Mouse (Mus musculus): ENCODE measurements around the gene Nol3. TPM values are rescaled to one million over a fixed set of nuclear protein-coding genes. Genes with fewer than 3 reads are reported as not detected.

Nol3 gene
- polyA plus RNA-seq, 1 experiment from 2014 or later = 1.0 TPM

DNA sequence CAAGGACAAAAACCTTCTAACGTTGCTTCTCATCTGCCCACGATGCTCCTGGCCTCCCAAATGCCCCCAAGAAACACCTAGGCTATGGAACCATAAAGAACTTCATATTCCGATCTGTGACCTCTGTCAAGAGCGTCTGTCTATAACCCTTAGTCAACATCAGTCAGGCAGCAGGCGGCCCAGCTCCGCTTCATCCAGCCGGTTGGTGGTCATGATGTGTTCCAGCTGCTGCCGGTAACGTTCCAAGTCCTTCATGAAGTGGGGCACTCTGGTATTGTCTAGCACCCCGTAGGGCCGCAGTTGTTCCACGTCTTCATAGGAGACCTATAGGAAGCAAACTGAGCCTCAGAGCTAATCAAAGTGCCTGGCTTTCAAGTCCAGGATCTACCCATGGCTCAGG, 5.9 kb downstream of the Nol3 start:
- Histone ChIP-seq H3K36me3 (ENCODE audit: control insufficient read depth, insufficient read depth, low read length) (no peaks in the 10 kb centered on the region; the same call in 1 of the 2 replicates), H3K4me1 (ENCODE audit: control insufficient read depth, insufficient read depth, low read length) (peaks cover 6% of the 10 kb centered on the region; the same call in 1 of the 2 replicates), H3K4me3 (ENCODE audit: low read depth, low read length) (no peak overlapping the region), H3K27ac (replicated peaks; ENCODE audit: low read depth, low read length) (no peak overlapping the region), H3K4me2 (ENCODE audit: low read depth, severe bottlenecking) (no peak overlapping the region), H3K9me3 (ENCODE audit: control insufficient read depth, low read length) (no peaks in the 10 kb centered on the region), H3K27me3 (ENCODE audit: control insufficient read depth, insufficient read depth, low read length) (peaks cover 33% of the 10 kb centered on the region), H3K9ac (ENCODE audit: low read length) (no peak overlapping the region)
- no peak for ATAC-seq (ENCODE audit: insufficient number of reproducible peaks, low FRiP score, low TSS enrichment, low read depth)
- 90% methylated on average over 12 of the region's 12 CpGs for WGBS
- no peak for DNase-seq (ENCODE audit: low spot score)

DNA sequence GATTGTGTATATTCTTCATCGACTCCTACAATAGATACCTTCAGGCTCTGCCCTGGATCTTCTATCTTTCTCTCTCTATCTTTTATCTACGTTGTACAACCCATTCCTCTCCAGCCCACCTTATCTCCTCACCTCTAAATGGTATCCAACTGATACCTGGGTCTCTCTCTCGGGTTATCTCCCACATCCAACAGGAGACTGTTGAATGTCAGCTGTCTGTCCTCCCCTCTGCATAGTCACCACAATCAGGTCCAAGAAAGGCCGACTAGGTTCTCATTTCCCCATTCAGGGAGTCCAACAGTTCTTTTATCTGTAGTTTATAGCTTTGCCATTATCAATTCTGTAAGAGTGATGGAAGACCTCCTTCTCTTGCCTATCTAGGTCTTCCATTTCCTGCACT, 6.3 kb downstream of the Nol3 start:
- 84% methylated on average over 4 of the region's 4 CpGs for WGBS
- ATAC-seq (ENCODE audit: insufficient number of reproducible peaks, low FRiP score, low TSS enrichment, low read depth) = no peak
- no peaks in the 10 kb centered on the region; the same call in 1 of the 2 replicates for H3K36me3 ChIP-seq (ENCODE audit: control insufficient read depth, insufficient read depth, low read length)

DNA sequence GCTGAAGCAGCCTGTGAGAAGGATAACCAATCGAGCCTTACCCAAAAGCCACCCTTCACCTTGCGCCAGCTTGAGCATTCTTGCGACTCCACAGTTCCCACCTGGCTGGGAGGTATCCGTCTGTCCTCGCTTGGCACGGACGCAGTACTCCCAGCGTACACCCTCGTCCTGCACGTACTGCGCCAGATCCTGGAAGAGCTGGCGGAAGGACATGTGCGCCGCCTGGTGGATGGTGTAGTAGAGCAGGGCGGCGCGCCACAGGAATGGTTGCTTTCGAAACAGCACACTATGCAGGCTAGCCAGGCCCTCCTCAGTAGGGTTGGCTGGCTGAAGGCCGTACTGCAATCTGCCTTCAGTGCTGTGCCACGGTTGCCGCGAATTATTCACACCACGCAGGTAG, 7.1 kb downstream of the Nol3 start:
- no peaks in the 10 kb centered on the region for H3K9me3 ChIP-seq (ENCODE audit: control insufficient read depth, low read length)
- peaks cover 6% of the 10 kb centered on the region; the same call in 1 of the 2 replicates for H3K4me1 ChIP-seq (ENCODE audit: control insufficient read depth, insufficient read depth, low read length)
- 15% methylated on average over 23 of the region's 23 CpGs for WGBS
- DNase-seq (ENCODE audit: low spot score) (peak; percentile 68), ATAC-seq (ENCODE audit: insufficient number of reproducible peaks, low FRiP score, low TSS enrichment, low read depth) (0 out of 2 replicates have a peak, but pooled peaks have one; percentile 18)
- no peaks in the 10 kb centered on the region; the same call in 1 of the 2 replicates for H3K36me3 ChIP-seq (ENCODE audit: control insufficient read depth, insufficient read depth, low read length)
- no peak overlapping the region for H3K9ac ChIP-seq (ENCODE audit: low read length)
- H3K4me3 ChIP-seq (ENCODE audit: low read depth, low read length) = no peak overlapping the region
- no peak overlapping the region for H3K27ac ChIP-seq (replicated peaks; ENCODE audit: low read depth, low read length)
- no peak overlapping the region for H3K4me2 ChIP-seq (ENCODE audit: low read depth, severe bottlenecking)
- H3K27me3 ChIP-seq (ENCODE audit: control insufficient read depth, insufficient read depth, low read length) = peaks cover 21% of the 10 kb centered on the region

More for the DNA sequence above, 6.3 kb downstream of the Nol3 start:
- DNase-seq (ENCODE audit: low spot score) = no peak
- H3K4me3 ChIP-seq (ENCODE audit: low read depth, low read length) = no peak overlapping the region
- peaks cover 29% of the 10 kb centered on the region for H3K27me3 ChIP-seq (ENCODE audit: control insufficient read depth, insufficient read depth, low read length)
- no peaks in the 10 kb centered on the region for H3K9me3 ChIP-seq (ENCODE audit: control insufficient read depth, low read length)
- H3K4me1 ChIP-seq (ENCODE audit: control insufficient read depth, insufficient read depth, low read length) = peaks cover 6% of the 10 kb centered on the region; the same call in 1 of the 2 replicates
- H3K27ac ChIP-seq (replicated peaks; ENCODE audit: low read depth, low read length) = no peak overlapping the region
- H3K4me2 ChIP-seq (ENCODE audit: low read depth, severe bottlenecking) = no peak overlapping the region
- no peak overlapping the region for H3K9ac ChIP-seq (ENCODE audit: low read length)

DNA sequence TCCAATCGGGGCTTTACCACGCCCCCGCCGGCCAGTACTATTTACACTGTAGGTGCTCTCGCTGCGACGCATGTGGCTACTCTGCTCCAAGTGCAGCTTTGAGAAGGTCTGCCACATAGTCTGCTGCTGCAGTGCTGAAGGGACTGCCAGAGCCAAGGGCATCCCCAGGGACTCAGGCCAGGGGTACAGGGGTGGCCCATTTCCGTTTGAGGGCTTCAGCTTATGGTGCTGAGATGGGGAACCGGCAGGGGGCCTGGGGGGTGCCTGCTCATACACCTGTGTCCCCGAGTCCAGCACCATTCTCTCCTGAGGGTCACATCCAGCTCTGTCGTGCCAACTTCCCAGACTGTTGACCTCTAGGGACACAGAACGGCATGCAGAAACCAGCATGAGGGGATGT, 9.6 kb downstream of the Nol3 start:
- H3K4me2 ChIP-seq (ENCODE audit: low read depth, severe bottlenecking) = no peak overlapping the region
- H3K27me3 ChIP-seq (ENCODE audit: control insufficient read depth, insufficient read depth, low read length) = peaks cover 8% of the 10 kb centered on the region
- H3K9ac ChIP-seq (ENCODE audit: low read length) = no peak overlapping the region
- DNase-seq (ENCODE audit: low spot score) (no peak), ATAC-seq (ENCODE audit: insufficient number of reproducible peaks, low FRiP score, low TSS enrichment, low read depth) (no peak)
- H3K4me1 ChIP-seq (ENCODE audit: control insufficient read depth, insufficient read depth, low read length) = peaks cover 6% of the 10 kb centered on the region
- H3K4me3 ChIP-seq (ENCODE audit: low read depth, low read length) = no peak overlapping the region
- WGBS = 54% methylated on average over 12 of the region's 12 CpGs
- no peak overlapping the region for H3K27ac ChIP-seq (replicated peaks; ENCODE audit: low read depth, low read length)
- H3K9me3 ChIP-seq (ENCODE audit: control insufficient read depth, low read length) = no peaks in the 10 kb centered on the region
- no peaks in the 10 kb centered on the region; the same call in 1 of the 2 replicates for H3K36me3 ChIP-seq (ENCODE audit: control insufficient read depth, insufficient read depth, low read length)

DNA sequence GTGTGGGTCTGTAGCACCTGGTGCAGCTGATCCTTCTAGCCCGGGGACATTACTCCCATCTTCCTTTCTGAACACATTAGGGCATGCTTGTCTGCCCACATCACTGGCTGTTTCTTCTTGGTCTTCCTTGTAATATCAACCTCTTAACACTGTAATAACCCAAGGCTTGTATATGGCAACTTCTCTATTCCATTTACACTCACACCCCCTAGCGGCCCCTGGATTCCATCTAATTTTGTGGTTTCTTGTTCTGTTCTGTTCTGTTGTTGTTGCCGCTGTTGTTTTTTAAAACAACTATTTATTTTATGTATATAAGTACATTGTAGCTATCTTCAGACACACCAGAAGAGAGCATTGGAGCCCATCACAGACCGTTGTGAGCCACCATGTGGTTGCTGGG, 11.0 kb downstream of the Nol3 start:
- Histone ChIP-seq H3K27me3 (ENCODE audit: control insufficient read depth, insufficient read depth, low read length) (peaks cover 12% of the 10 kb centered on the region), H3K4me1 (ENCODE audit: control insufficient read depth, insufficient read depth, low read length) (peaks cover 6% of the 10 kb centered on the region), H3K4me2 (ENCODE audit: low read depth, severe bottlenecking) (no peak overlapping the region), H3K4me3 (ENCODE audit: low read depth, low read length) (no peak overlapping the region), H3K27ac (replicated peaks; ENCODE audit: low read depth, low read length) (no peak overlapping the region), H3K9me3 (ENCODE audit: control insufficient read depth, low read length) (no peaks in the 10 kb centered on the region), H3K36me3 (ENCODE audit: control insufficient read depth, insufficient read depth, low read length) (no peaks in the 10 kb centered on the region), H3K9ac (ENCODE audit: low read length) (no peak overlapping the region)
- ATAC-seq (ENCODE audit: insufficient number of reproducible peaks, low FRiP score, low TSS enrichment, low read depth) (no peak), DNase-seq (ENCODE audit: low spot score) (no peak)
- WGBS = 93% methylated on average over 4 of the region's 4 CpGs

DNA sequence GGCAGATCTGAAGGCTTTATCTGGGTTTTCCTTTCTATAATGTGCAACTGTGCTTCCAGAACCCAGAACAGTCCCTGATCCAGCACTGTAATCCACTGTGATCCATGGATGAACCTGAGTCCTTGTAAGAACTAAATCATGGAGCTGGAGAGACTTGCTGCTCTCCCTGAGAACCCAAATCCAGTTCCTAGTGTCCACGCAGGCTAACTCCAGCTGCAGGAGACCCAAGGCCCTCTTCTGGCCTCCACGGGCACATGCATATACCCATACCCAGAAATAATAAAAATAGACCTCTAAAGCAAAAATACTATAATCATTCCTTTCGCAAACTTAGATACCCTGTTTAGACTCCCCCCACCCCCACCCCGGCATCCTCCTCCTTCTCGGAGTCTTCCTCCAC, 12.3 kb downstream of the Nol3 start:
- DNase-seq (ENCODE audit: low spot score) (no peak), ATAC-seq (ENCODE audit: insufficient number of reproducible peaks, low FRiP score, low TSS enrichment, low read depth) (no peak)
- Histone ChIP-seq H3K9me3 (ENCODE audit: control insufficient read depth, low read length) (no peaks in the 10 kb centered on the region), H3K4me1 (ENCODE audit: control insufficient read depth, insufficient read depth, low read length) (peaks cover 6% of the 10 kb centered on the region), H3K4me2 (ENCODE audit: low read depth, severe bottlenecking) (peak overlapping the region; percentile 78; the same call in 1 of the 2 replicates), H3K27ac (replicated peaks; ENCODE audit: low read depth, low read length) (no peak overlapping the region), H3K36me3 (ENCODE audit: control insufficient read depth, insufficient read depth, low read length) (no peaks in the 10 kb centered on the region), H3K27me3 (ENCODE audit: control insufficient read depth, insufficient read depth, low read length) (peaks cover 14% of the 10 kb centered on the region), H3K9ac (ENCODE audit: low read length) (no peak overlapping the region), H3K4me3 (ENCODE audit: low read depth, low read length) (peak overlapping the region; percentile 48; the same call in 1 of the 2 replicates)
- WGBS = 92% methylated on average over 5 of the region's 5 CpGs

DNA sequence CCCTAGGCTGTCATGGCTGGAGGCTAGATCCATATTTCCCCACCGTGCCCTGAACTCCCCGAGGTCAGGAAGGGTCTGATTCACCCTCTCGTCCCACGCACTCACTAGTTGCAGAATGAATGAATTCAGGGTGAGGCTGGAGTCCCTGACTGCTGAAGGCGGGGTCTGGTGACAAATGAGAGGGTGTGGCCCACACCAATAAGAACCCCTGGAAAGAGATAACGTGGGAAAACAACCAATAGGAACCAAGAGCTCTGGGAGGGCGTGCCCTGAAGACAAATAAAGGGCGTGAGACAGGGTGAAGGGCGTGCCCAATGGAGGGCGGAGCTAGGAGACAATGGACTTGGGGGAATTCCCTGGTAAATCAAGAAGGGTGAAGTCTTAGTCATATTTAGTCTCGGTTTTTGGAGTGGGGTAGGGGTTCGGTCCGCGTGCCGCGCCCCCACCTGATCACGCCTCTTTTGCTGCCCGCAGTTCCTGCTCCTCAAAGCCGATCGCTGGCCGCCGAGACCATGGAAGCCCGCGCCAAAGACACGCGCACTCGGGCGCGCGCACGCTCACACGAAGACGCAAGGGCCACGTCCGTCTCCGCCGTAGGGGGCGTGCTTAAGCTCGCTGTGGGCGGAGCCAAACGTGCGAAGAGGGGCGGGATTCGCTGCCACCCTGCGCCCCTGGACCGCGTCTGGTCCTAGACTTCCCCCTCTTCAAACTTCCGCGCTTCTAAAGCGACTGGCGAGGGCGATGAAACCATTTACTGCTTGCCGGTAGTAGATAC, 13.2 kb downstream of the Nol3 start:
- Histone ChIP-seq H3K36me3 (ENCODE audit: control insufficient read depth, insufficient read depth, low read length) (no peaks in the 10 kb centered on the region), H3K9ac (ENCODE audit: low read length) (peak overlapping the region; percentile 71), H3K4me1 (ENCODE audit: control insufficient read depth, insufficient read depth, low read length) (peaks cover 6% of the 10 kb centered on the region), H3K9me3 (ENCODE audit: control insufficient read depth, low read length) (no peaks in the 10 kb centered on the region), H3K4me2 (ENCODE audit: low read depth, severe bottlenecking) (peak overlapping the region; percentile 78), H3K4me3 (ENCODE audit: low read depth, low read length) (peak overlapping the region; percentile 48), H3K27ac (replicated peaks; ENCODE audit: low read depth, low read length) (no peak overlapping the region), H3K27me3 (ENCODE audit: control insufficient read depth, insufficient read depth, low read length) (peaks cover 14% of the 10 kb centered on the region)
- ATAC-seq (ENCODE audit: insufficient number of reproducible peaks, low FRiP score, low TSS enrichment, low read depth) (peak; percentile 89), DNase-seq (ENCODE audit: low spot score) (peak; percentile 96)
- under 1% methylated on average over 53 of the region's 53 CpGs for WGBS

DNA sequence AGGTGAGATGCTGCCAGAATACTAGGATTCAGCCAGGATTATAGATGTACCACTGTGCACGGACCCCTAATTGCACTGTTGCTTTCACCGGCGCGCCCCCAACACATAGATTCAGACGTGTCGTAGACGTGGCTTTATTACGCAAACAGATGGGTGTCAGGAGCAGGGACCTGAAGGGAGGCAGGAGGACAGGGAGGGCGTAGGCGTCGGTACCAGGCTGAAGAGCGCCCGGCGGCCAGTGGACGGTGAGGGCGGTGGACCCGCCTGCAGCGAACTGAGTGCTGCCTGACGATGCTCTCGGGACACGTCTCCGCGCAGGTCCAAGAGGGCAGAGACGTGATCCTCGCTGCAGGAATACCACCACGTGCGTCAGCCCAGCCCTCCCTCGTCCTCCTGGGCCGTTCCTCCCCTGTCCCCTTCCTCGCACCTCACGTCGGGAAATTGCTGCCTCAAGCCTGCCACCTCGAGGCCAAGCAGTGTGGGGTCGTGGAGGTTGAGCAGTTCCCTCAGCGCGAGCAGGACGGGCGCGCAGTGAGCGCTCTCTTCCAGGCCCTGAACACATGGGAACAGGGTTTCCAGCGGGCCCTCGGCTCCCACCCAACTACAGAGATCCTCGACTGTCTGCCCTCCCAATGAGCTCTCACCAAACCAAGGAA, 14.0 kb downstream of the Nol3 start, which contains the start of gene 4931428F04Rik:
Gene 4931428F04Rik (minus strand): TSS at position 60 of the 656 bp plus-strand sequence.
- Histone ChIP-seq H3K9me3 (ENCODE audit: control insufficient read depth, low read length) (no peaks in the 10 kb centered on the region), H3K9ac (ENCODE audit: low read length) (peak within 1 kb of the TSS; percentile 71), H3K4me1 (ENCODE audit: control insufficient read depth, insufficient read depth, low read length) (peaks cover 6% of the 10 kb centered on the region), H3K4me3 (ENCODE audit: low read depth, low read length) (peak within 1 kb of the TSS; percentile 48), H3K27me3 (ENCODE audit: control insufficient read depth, insufficient read depth, low read length) (peaks cover 14% of the 10 kb centered on the region), H3K27ac (replicated peaks; ENCODE audit: low read depth, low read length) (no peak within 1 kb of the TSS), H3K36me3 (ENCODE audit: control insufficient read depth, insufficient read depth, low read length) (no peaks in the 10 kb centered on the region), H3K4me2 (ENCODE audit: low read depth, severe bottlenecking) (peak within 1 kb of the TSS; percentile 78)
- WGBS = under 1% methylated on average over 39 of the region's 43 CpGs
- ATAC-seq (ENCODE audit: insufficient number of reproducible peaks, low FRiP score, low TSS enrichment, low read depth) (peak; percentile 20; the same call in 1 of the 2 replicates), DNase-seq (ENCODE audit: low spot score) (peak; percentile 66)
